Mouse (Mus musculus): ENCODE data around the gene Zfp988. TPM values are rescaled to one million over a fixed set of nuclear protein-coding genes. Genes with fewer than 3 reads are reported as not detected.
"Not testable (repeated sequence)": the region's sequence is repeated elsewhere in the genome, so short reads cannot be mapped to it uniquely, and the experiment has no call there.

The Zfp988 gene
- polyA plus RNA-seq, 1 experiment from 2014 or later = 0.06 TPM

GRCm38 (mm10) chr4:147369564-147369963 is 64.1 kb downstream of the Zfp988 start:
- not testable (repeated sequence) for H3K9ac ChIP-seq (ENCODE audit: low read depth, low read length); H3K4me3 ChIP-seq (ENCODE audit: low read depth, low read length); H3K9me3 ChIP-seq (replicated peaks; ENCODE audit: control insufficient read depth, low read length, poor library complexity, severe bottlenecking); H3K4me2 ChIP-seq (ENCODE audit: low read length); H3K27ac ChIP-seq (ENCODE audit: low read length); ATAC-seq; H3K36me3 ChIP-seq (ENCODE audit: control insufficient read depth, insufficient read depth, low read length); H3K27me3 ChIP-seq (ENCODE audit: control insufficient read depth, insufficient read depth, low read depth, low read length); H3K4me1 ChIP-seq (ENCODE audit: control insufficient read depth, insufficient read depth, low read length)
- WGBS = no CpG with 5 or more reads among the region's 2 CpGs

- not testable (repeated sequence) for H3K27me3 ChIP-seq (ENCODE audit: control insufficient read depth, insufficient read depth, low read depth, low read length); H3K9ac ChIP-seq (ENCODE audit: low read depth, low read length); H3K9me3 ChIP-seq (replicated peaks; ENCODE audit: control insufficient read depth, low read length, poor library complexity, severe bottlenecking); H3K4me1 ChIP-seq (ENCODE audit: control insufficient read depth, insufficient read depth, low read length); H3K4me2 ChIP-seq (ENCODE audit: low read length); H3K27ac ChIP-seq (ENCODE audit: low read length); H3K4me3 ChIP-seq (ENCODE audit: low read depth, low read length); H3K36me3 ChIP-seq (ENCODE audit: control insufficient read depth, insufficient read depth, low read length); ATAC-seq
- 86% methylated on average over 2 of the region's 4 CpGs for WGBS
These were observed 77.7 kb downstream of the Zfp988 start for GRCm38 (mm10) chr4:147383199-147383598.

Other genes with a start within 250 kb of the Zfp988 start
- 3.8 TPM in 2 replicates for gene Zfp991, start 173.6 kb upstream of the Zfp988 start, polyA plus RNA-seq (2015; fragmentation: Nextera tagmentation; extraction: Ambion mirVana)
- gene Zfp978, start 55.6 kb downstream of the Zfp988 start, polyA plus RNA-seq (2015; fragmentation: Nextera tagmentation; extraction: Ambion mirVana) = not detected in 2 replicates
- gene Zfp982, start 186.7 kb downstream of the Zfp988 start, polyA plus RNA-seq (2015; fragmentation: Nextera tagmentation; extraction: Ambion mirVana) = 3.7 and 5.0 TPM in 2 replicates
- gene Gm16503, start 234.5 kb downstream of the Zfp988 start, polyA plus RNA-seq (2015; fragmentation: Nextera tagmentation; extraction: Ambion mirVana) = 0.73 and 0.78 TPM in 2 replicates
- 0.10 and 0.12 TPM in 2 replicates for gene Zfp985, start 247.6 kb downstream of the Zfp988 start, polyA plus RNA-seq (2015; fragmentation: Nextera tagmentation; extraction: Ambion mirVana)